Comparison of ENCODE assay signal across 32 mouse cellular contexts in the genomic region with DNA sequence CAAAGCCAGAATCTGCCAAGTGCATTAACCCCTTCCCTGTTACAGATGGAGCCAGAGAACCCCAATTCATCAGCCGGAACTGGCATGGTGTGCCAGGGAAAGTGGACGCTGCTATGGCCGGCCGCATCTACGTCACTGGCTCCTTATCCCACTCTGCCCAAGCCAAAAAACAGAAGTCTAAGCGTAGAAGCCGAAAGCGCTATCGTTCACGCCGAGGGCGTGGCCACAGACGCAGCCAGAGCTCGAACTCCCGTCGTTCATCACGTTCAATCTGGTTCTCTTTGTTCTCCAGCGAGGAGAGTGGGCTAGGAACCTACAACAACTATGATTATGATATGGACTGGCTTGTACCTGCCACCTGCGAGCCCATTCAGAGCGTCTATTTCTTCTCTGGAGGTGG. TPM values are rescaled to one million over a fixed set of nuclear protein-coding genes. Genes with fewer than 3 reads are reported as not detected.
DNase-seq lines count a peak whose midpoint lies in the region; ATAC-seq and TF ChIP-seq lines count a peak whose summit lies in the region.
"Had no signal": no experiment of that assay in that cellular context is flagged by ENCODE, and none has a peak within 500 bp of the region (broad histone marks: within the 10 kb centered on the region; RNA-seq: fewer than 3 reads in every experiment).

No protein-coding gene starts in this region.

- TF ChIP-seq EP300 in liver, postnatal 0 days (IDR thresholded peaks at IDR 0.05; ENCODE audit: low read depth) = no peak

- peak overlapping the region; percentile 42; the same call in 1 of the 2 replicates for H3K27ac ChIP-seq in midbrain, embryonic 10.5 days (replicated peaks)
- H3K27ac ChIP-seq in midbrain, embryonic 16.5 days (ENCODE audit: low read length) = no peak overlapping the region
- no peak overlapping the region for H3K27ac ChIP-seq in liver, embryonic 12.5 days
- H3K27ac ChIP-seq in liver, postnatal 0 days (ENCODE audit: low read depth) = peak overlapping the region; percentile 61
- H3K27ac ChIP-seq: embryonic facial prominence, embryonic 12.5 days; heart, adult 2 months; hindbrain, embryonic 15.5 days; kidney, embryonic 15.5 days; limb, embryonic 12.5 days; stomach, embryonic 15.5 days had no signal

- H3K4me3 ChIP-seq in midbrain, embryonic 10.5 days = no peak overlapping the region
- H3K4me3 ChIP-seq in midbrain, embryonic 16.5 days (ENCODE audit: low read depth, low read length) = no peak overlapping the region
- no peak overlapping the region for H3K4me3 ChIP-seq in liver, embryonic 12.5 days
- peak overlapping the region; percentile 53 for H3K4me3 ChIP-seq in liver, postnatal 0 days (ENCODE audit: low read depth, low read length)
- H3K4me3 ChIP-seq: embryonic facial prominence, embryonic 12.5 days; heart, adult 2 months; heart, embryonic 12.5 days; kidney, embryonic 15.5 days; limb, embryonic 12.5 days; myocyte; stomach, embryonic 15.5 days had no signal

- H3K4me1 ChIP-seq in midbrain, embryonic 10.5 days = peaks cover 48% of the 10 kb centered on the region
- H3K4me1 ChIP-seq in midbrain, embryonic 16.5 days (ENCODE audit: control insufficient read depth, insufficient read depth, low read length) = peaks cover 5% of the 10 kb centered on the region
- peaks cover 17% of the 10 kb centered on the region for H3K4me1 ChIP-seq in liver, embryonic 12.5 days
- H3K4me1 ChIP-seq in liver, postnatal 0 days (ENCODE audit: insufficient read depth) = peaks cover 23% of the 10 kb centered on the region

- TF ChIP-seq CTCF in liver, postnatal 0 days (IDR thresholded peaks at IDR 0.05; ENCODE audit: low read depth) = no peak

- peaks cover 39% of the 10 kb centered on the region for H3K27me3 ChIP-seq in midbrain, embryonic 10.5 days (ENCODE audit: low read depth, poor library complexity, severe bottlenecking)
- no peaks in the 10 kb centered on the region for H3K27me3 ChIP-seq in midbrain, embryonic 16.5 days (ENCODE audit: control insufficient read depth, insufficient read depth, low read depth, low read length)
- H3K27me3 ChIP-seq in liver, embryonic 12.5 days (replicated peaks) = peaks cover 56% of the 10 kb centered on the region
- H3K27me3 ChIP-seq in liver, postnatal 0 days (ENCODE audit: insufficient read depth, low read length) = peaks cover 13% of the 10 kb centered on the region

- no peaks in the 10 kb centered on the region for H3K9me3 ChIP-seq in midbrain, embryonic 10.5 days (replicated peaks)
- H3K9me3 ChIP-seq in midbrain, embryonic 16.5 days (replicated peaks; ENCODE audit: control insufficient read depth, low read length, poor library complexity, severe bottlenecking) = no peaks in the 10 kb centered on the region
- no peaks in the 10 kb centered on the region for H3K9me3 ChIP-seq in liver, embryonic 12.5 days (replicated peaks)
- no peaks in the 10 kb centered on the region for H3K9me3 ChIP-seq in liver, postnatal 0 days (ENCODE audit: low read length)
- H3K9me3 ChIP-seq: embryonic facial prominence, embryonic 12.5 days; G1E; heart, embryonic 12.5 days; hindbrain, embryonic 15.5 days; kidney, embryonic 15.5 days; limb, embryonic 12.5 days; stomach, embryonic 15.5 days had no signal

- no peak for ATAC-seq in midbrain, embryonic 16.5 days
- ATAC-seq in liver, embryonic 12.5 days = no peak
- ATAC-seq in liver, postnatal 0 days = no peak
- ATAC-seq: activated CD4-positive, CD25-positive, alpha-beta regulatory T cell, adult 4 months; forebrain, embryonic 14.5 days; inflammation-experienced regulatory T-cells, adult 6 months had no signal

- H3K9ac ChIP-seq in midbrain, embryonic 16.5 days (ENCODE audit: low read depth, low read length) = no peak overlapping the region
- H3K9ac ChIP-seq in liver, embryonic 12.5 days = no peak overlapping the region
- H3K9ac ChIP-seq in liver, postnatal 0 days (replicated peaks) = 0 out of 2 replicates have a peak overlapping the region, but pooled peaks have one; percentile 44
- H3K9ac ChIP-seq: embryonic facial prominence, embryonic 12.5 days; heart, embryonic 12.5 days; hindbrain, embryonic 15.5 days; kidney, embryonic 15.5 days; limb, embryonic 12.5 days; stomach, embryonic 15.5 days had no signal

- DNase-seq in cerebellum, adult 9-10 months = peak; percentile 61
- no peak for DNase-seq in cerebellum, postnatal 14 days
- DNase-seq in midbrain, embryonic 10.5 days (ENCODE audit: low spot score) = no peak
- DNase-seq in liver, postnatal 0 days = no peak
- no peak for DNase-seq in kidney, adult 11 months
- DNase-seq in thymus, postnatal 36 days = no peak
- DNase-seq: adrenal gland, adult 8-10 months; cerebellum, postnatal 25 days; heart, adult 2 months; heart, postnatal 4 days; kidney, adult 18-20 months; kidney, postnatal 25 days; lung, adult 2 months; right cerebral cortex, postnatal 25 days had no signal

- 83% methylated on average over 20 of the region's 20 CpGs for WGBS in midbrain, embryonic 10.5 days
- WGBS in midbrain, embryonic 16.5 days = 84% methylated on average over 20 of the region's 20 CpGs
- 64% methylated on average over 20 of the region's 20 CpGs for WGBS in liver, embryonic 12.5 days (ENCODE audit: insufficient replicate concordance)
- 67% methylated on average over 20 of the region's 20 CpGs for WGBS in liver, postnatal 0 days (ENCODE audit: insufficient replicate concordance)

- H3K4me2 ChIP-seq in midbrain, embryonic 16.5 days (ENCODE audit: low read length) = no peak overlapping the region
- peak overlapping the region; percentile 22; the same call in 1 of the 2 replicates for H3K4me2 ChIP-seq in liver, embryonic 12.5 days
- H3K4me2 ChIP-seq in liver, postnatal 0 days (ENCODE audit: low read depth, low read length) = peak overlapping the region; percentile 65
- H3K4me2 ChIP-seq: embryonic facial prominence, embryonic 12.5 days; heart, embryonic 12.5 days; hindbrain, embryonic 15.5 days; kidney, embryonic 15.5 days; limb, embryonic 12.5 days; midbrain, embryonic 11.5 days had no signal

- peaks cover 17% of the 10 kb centered on the region for H3K36me3 ChIP-seq in midbrain, embryonic 10.5 days
- peaks cover 9% of the 10 kb centered on the region for H3K36me3 ChIP-seq in midbrain, embryonic 16.5 days (ENCODE audit: control insufficient read depth, insufficient read depth, low read length)
- peaks cover 16% of the 10 kb centered on the region for H3K36me3 ChIP-seq in liver, embryonic 12.5 days
- no peaks in the 10 kb centered on the region; the same call in 1 of the 2 replicates for H3K36me3 ChIP-seq in liver, postnatal 0 days (replicated peaks; ENCODE audit: insufficient read depth, low read length)
- H3K36me3 ChIP-seq: stomach, embryonic 15.5 days had no signal

RNA-seq across cellular contexts. Expression of a gene that starts 1.7 kb away (rescaled TPM):
- 0.20 TPM in 1 of 2 replicates, not detected in the other for polyA plus RNA-seq in midbrain, embryonic 10.5 days (2016; fragmentation: Nextera tagmentation; extraction: Ambion mirVana)
- polyA plus RNA-seq in midbrain, embryonic 16.5 days (2015; fragmentation: Nextera tagmentation; extraction: Ambion mirVana) = 0.14 TPM in 1 of 2 replicates, not detected in the other
- 0.12 TPM in 1 of 2 replicates, not detected in the other for polyA plus RNA-seq in liver, embryonic 12.5 days (2016; fragmentation: Nextera tagmentation; extraction: Ambion mirVana)
- polyA plus RNA-seq in liver, postnatal 0 days (2015; fragmentation: Nextera tagmentation; extraction: Ambion mirVana) = 0.11 and 0.16 TPM in 2 replicates
- polyA plus RNA-seq: activated CD4-positive, CD25-positive, alpha-beta regulatory T cell, adult 4 months; embryonic facial prominence, embryonic 12.5 days; G1E; heart, adult 2 months; heart, embryonic 12.5 days; heart, postnatal 0 days; inflammation-experienced regulatory T-cells, adult 6 months; kidney, embryonic 15.5 days; limb, embryonic 12.5 days; midbrain, embryonic 11.5 days; midbrain, postnatal 0 days; myocyte; neural tube, embryonic 14.5 days; stomach, embryonic 15.5 days; urinary bladder, adult 2 months had no signal

RNA-seq across cellular contexts. Expression of a gene that starts 2.6 kb away (rescaled TPM):
- 116 and 119 TPM in 2 replicates for polyA plus RNA-seq in midbrain, embryonic 10.5 days (2016; fragmentation: Nextera tagmentation; extraction: Ambion mirVana)
- polyA plus RNA-seq in midbrain, embryonic 16.5 days (2015; fragmentation: Nextera tagmentation; extraction: Ambion mirVana) = 115 and 127 TPM in 2 replicates
- polyA plus RNA-seq in liver, embryonic 12.5 days (2016; fragmentation: Nextera tagmentation; extraction: Ambion mirVana) = 206 and 223 TPM in 2 replicates
- 2,013 and 2,040 TPM in 2 replicates for polyA plus RNA-seq in liver, postnatal 0 days (2015; fragmentation: Nextera tagmentation; extraction: Ambion mirVana)
- polyA plus RNA-seq: activated CD4-positive, CD25-positive, alpha-beta regulatory T cell, adult 4 months; G1E; inflammation-experienced regulatory T-cells, adult 6 months; myocyte had no signal

RNA-seq across cellular contexts. Expression of a gene that starts 4.0 kb away (rescaled TPM):
- polyA plus RNA-seq in midbrain, embryonic 10.5 days (2016; fragmentation: Nextera tagmentation; extraction: Ambion mirVana) = 16.9 and 23.9 TPM in 2 replicates
- polyA plus RNA-seq in midbrain, embryonic 16.5 days (2015; fragmentation: Nextera tagmentation; extraction: Ambion mirVana) = 49.9 and 50.7 TPM in 2 replicates
- polyA plus RNA-seq in liver, embryonic 12.5 days (2016; fragmentation: Nextera tagmentation; extraction: Ambion mirVana) = 0.25 and 0.38 TPM in 2 replicates
- 0.14 and 0.21 TPM in 2 replicates for polyA plus RNA-seq in liver, postnatal 0 days (2015; fragmentation: Nextera tagmentation; extraction: Ambion mirVana)
- polyA plus RNA-seq: G1E; heart, postnatal 0 days had no signal

RNA-seq across cellular contexts. Expression of a gene that starts 10.4 kb away (rescaled TPM):
- 81.8 and 88.8 TPM in 2 replicates for polyA plus RNA-seq in midbrain, embryonic 10.5 days (2016; fragmentation: Nextera tagmentation; extraction: Ambion mirVana)
- polyA plus RNA-seq in midbrain, embryonic 16.5 days (2015; fragmentation: Nextera tagmentation; extraction: Ambion mirVana) = 95.5 and 96.6 TPM in 2 replicates
- polyA plus RNA-seq in liver, embryonic 12.5 days (2016; fragmentation: Nextera tagmentation; extraction: Ambion mirVana) = 40.6 and 41.7 TPM in 2 replicates
- 21.1 TPM in 2 replicates for polyA plus RNA-seq in liver, postnatal 0 days (2015; fragmentation: Nextera tagmentation; extraction: Ambion mirVana)

RNA-seq across cellular contexts. Expression of a gene that starts 10.5 kb away (rescaled TPM):
- 148 and 157 TPM in 2 replicates for polyA plus RNA-seq in midbrain, embryonic 10.5 days (2016; fragmentation: Nextera tagmentation; extraction: Ambion mirVana)
- polyA plus RNA-seq in midbrain, embryonic 16.5 days (2015; fragmentation: Nextera tagmentation; extraction: Ambion mirVana) = 176 and 184 TPM in 2 replicates
- 96.0 and 96.7 TPM in 2 replicates for polyA plus RNA-seq in liver, embryonic 12.5 days (2016; fragmentation: Nextera tagmentation; extraction: Ambion mirVana)
- 94.2 and 96.6 TPM in 2 replicates for polyA plus RNA-seq in liver, postnatal 0 days (2015; fragmentation: Nextera tagmentation; extraction: Ambion mirVana)

Comparison
In these comparisons a context has a peak if more than half of its experiments do, and no peak if none do; other contexts are left out.
1. H3K27ac ChIP-seq: peak in midbrain, embryonic 10.5 days (single experiment) and liver, postnatal 0 days (single experiment); none in midbrain, embryonic 16.5 days (single experiment) and liver, embryonic 12.5 days (single experiment).
2. RNA of a gene that starts 4.0 kb away (polyA plus RNA-seq): 49.9 to 50.7 TPM in midbrain, embryonic 16.5 days and 16.9 to 23.9 TPM in midbrain, embryonic 10.5 days; 0.25 to 0.38 TPM in liver, embryonic 12.5 days and 0.14 to 0.21 TPM in liver, postnatal 0 days; every median in the first group is over 10 times any median in the second.